Mouse (Mus musculus) megakaryocyte, embryonic 14.5 days (primary cell): ENCODE measurements around the gene Ifitm2. TPM values are rescaled to one million over a fixed set of nuclear protein-coding genes. Genes with fewer than 3 reads are reported as not detected.

Experiments used
- H3K27me3 ChIP-seq: replicated peaks from 2 replicates; pipeline ENCODE3; 2012; ENCODE audit warnings: inconsistent platforms
- H3K36me3 ChIP-seq: replicated peaks from 2 replicates; pipeline ENCODE3; 2012; ENCODE audit warnings: low read length, inconsistent platforms, mixed read lengths
- H3K4me1 ChIP-seq: 2 replicates; pipeline ENCODE4 v1.6.1; 2012; ENCODE audit warnings: inconsistent platforms
- H3K4me3 ChIP-seq: replicated peaks from 2 replicates; pipeline ENCODE3; 2012; ENCODE audit warnings: moderate library complexity, mild to moderate bottlenecking, inconsistent platforms
- H3K9me3 ChIP-seq: 2 replicates; pipeline ENCODE4 v1.6.1; 2012; ENCODE audit warnings: inconsistent platforms
- FLI1 ChIP-seq: IDR thresholded peaks from 2 replicates; pipeline ENCODE4 v1.6.1; 2012; ENCODE audit warnings: low read length, inconsistent platforms, mixed read lengths
- GATA1 ChIP-seq: IDR thresholded peaks from 3 replicates; pipeline ENCODE4 v1.6.1; 2012; ENCODE audit warnings: mixed read lengths, low read length, inconsistent platforms, borderline replicate concordance
- polyA plus RNA-seq: library from polyadenylated mRNA; stranded (reverse); fragments of >175 nt; gene quantifications from 2 replicates; pipeline ENCODE4 v1.2.3, GENCODE M21; 2012; ENCODE audit warnings: low replicate concordance; ENCODE audit not compliant: insufficient read depth

Gene Ifitm2
- polyA plus RNA-seq, 1 experiment: 722 TPM

GRCm38 (mm10) chr7:140954733-140955071 lies 1.1 kb downstream of the Ifitm2 start:
- Histone ChIP-seq H3K27me3 (no peaks in the 10 kb centered on the region), H3K4me1 (peaks cover 94% of the 10 kb centered on the region), H3K9me3 (no peaks in the 10 kb centered on the region), H3K36me3 (peaks cover 47% of the 10 kb centered on the region), H3K4me3 (peak overlapping the region; percentile 95)
- TF ChIP-seq GATA1: no peak
- TF ChIP-seq FLI1: no peak

DNA sequence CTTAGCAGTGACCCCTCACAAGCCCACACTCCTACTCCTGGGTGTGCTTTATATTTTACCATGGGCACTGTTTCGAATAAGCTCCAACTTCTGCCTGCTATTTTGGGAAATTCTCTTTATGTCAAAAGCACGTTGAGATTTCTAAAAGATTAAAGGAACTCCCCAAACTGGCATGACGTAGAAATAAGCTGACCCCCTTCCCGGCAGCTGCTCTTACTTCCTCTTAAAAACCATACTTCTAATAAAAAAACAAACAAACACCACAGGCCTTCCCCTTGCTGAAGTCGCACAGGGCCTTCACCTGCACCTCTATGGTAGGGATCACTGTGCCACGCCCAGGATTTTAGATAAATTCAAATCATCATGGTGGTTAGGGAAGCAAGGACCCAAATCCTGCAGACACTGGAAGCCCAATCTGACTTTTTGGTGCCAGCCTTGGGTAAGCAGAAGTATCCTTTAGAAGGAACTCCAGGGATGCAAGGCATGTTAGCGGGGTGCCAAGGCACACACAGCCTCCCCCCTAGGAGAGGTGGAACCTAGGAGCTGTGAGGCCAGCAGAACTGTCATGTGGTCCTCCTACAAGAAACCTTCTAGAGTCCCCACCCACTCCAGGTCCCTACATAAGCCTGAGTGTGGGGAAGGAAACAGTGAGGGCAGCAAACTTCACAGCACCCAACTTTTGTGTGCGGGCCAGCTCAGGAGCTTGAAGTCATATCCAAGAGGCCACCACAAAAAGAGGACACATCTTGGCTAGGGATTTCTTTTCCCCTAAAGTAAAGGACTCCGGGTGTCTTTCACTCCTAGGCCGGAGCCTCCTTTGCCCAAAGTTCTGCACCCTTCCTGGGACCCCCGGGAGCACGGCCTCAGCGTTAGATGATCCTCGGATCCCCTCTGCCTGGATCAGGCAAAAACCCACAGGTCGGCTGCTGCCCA lies 1.7 kb downstream of the Ifitm2 start:
- Histone ChIP-seq H3K27me3 (no peaks in the 10 kb centered on the region), H3K4me3 (peak overlapping the region; percentile 95), H3K9me3 (no peaks in the 10 kb centered on the region), H3K36me3 (peaks cover 54% of the 10 kb centered on the region), H3K4me1 (peaks cover 94% of the 10 kb centered on the region)
- TF ChIP-seq GATA1: no peak
- TF ChIP-seq FLI1: no peak

GRCm38 (mm10) chr7:140953133-140953532 lies 2.7 kb downstream of the Ifitm2 start:
- Histone ChIP-seq H3K27me3 (no peaks in the 10 kb centered on the region), H3K4me3 (peak overlapping the region; percentile 84), H3K36me3 (peaks cover 63% of the 10 kb centered on the region), H3K4me1 (peaks cover 97% of the 10 kb centered on the region), H3K9me3 (no peaks in the 10 kb centered on the region)
- TF ChIP-seq FLI1 (no peak), GATA1 (no peak)

DNA sequence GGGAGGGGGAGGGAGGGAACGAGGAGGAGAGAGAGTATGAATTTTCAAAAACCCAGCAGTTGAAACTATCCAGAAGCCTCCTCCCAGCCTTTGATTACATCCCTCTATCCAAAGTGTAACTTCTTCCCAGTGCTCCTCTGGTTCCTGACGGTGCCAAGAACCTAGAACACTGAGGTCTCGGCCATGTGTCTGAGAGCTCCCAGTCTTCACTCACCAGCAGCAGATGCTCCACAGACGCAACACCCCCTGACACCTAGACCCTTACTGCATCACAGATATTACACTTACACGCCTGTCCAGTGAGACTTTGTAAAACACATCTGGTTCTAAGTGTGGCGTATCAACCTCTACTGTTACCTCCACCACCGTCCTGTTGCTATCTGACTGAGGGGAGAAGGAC lies 3.3 kb downstream of the Ifitm2 start:
- Histone ChIP-seq H3K27me3 (no peaks in the 10 kb centered on the region), H3K36me3 (peaks cover 70% of the 10 kb centered on the region), H3K4me3 (peak overlapping the region; percentile 64), H3K4me1 (peaks cover 99% of the 10 kb centered on the region), H3K9me3 (no peaks in the 10 kb centered on the region)
- TF ChIP-seq FLI1 (no peak), GATA1 (no peak)

DNA sequence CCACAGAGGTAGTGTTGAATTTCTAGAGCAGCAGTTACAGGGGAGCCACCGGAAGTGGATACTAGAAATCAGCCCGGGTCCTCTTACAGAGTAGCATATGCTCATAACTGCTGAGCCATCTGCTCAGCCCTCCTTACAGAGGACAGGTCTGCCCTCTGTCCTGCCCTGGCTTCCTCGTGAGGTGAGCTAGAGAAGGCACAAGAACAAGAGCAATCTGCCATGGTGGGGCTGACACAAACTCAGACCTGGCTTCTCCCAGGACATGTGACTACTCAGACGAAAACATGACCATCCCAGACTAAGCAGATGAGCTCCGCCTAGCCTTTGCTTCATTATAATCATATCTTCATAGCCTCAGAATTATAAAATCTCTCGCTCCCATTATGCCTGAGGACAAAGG lies 4.0 kb downstream of the Ifitm2 start:
- TF ChIP-seq FLI1 (no peak), GATA1 (no peak)
- Histone ChIP-seq H3K4me1 (peaks cover 99% of the 10 kb centered on the region), H3K27me3 (no peaks in the 10 kb centered on the region), H3K9me3 (no peaks in the 10 kb centered on the region), H3K36me3 (peaks cover 77% of the 10 kb centered on the region), H3K4me3 (no peak overlapping the region)

GRCm38 (mm10) chr7:140951051-140951450 lies 4.7 kb downstream of the Ifitm2 start:
- TF ChIP-seq GATA1: no peak
- TF ChIP-seq FLI1: no peak
- H3K4me1 ChIP-seq: peaks cover 99% of the 10 kb centered on the region
- no peaks in the 10 kb centered on the region for H3K27me3 ChIP-seq
- peaks cover 84% of the 10 kb centered on the region for H3K36me3 ChIP-seq
- H3K9me3 ChIP-seq: no peaks in the 10 kb centered on the region
- H3K4me3 ChIP-seq: peak overlapping the region; percentile 19

DNA sequence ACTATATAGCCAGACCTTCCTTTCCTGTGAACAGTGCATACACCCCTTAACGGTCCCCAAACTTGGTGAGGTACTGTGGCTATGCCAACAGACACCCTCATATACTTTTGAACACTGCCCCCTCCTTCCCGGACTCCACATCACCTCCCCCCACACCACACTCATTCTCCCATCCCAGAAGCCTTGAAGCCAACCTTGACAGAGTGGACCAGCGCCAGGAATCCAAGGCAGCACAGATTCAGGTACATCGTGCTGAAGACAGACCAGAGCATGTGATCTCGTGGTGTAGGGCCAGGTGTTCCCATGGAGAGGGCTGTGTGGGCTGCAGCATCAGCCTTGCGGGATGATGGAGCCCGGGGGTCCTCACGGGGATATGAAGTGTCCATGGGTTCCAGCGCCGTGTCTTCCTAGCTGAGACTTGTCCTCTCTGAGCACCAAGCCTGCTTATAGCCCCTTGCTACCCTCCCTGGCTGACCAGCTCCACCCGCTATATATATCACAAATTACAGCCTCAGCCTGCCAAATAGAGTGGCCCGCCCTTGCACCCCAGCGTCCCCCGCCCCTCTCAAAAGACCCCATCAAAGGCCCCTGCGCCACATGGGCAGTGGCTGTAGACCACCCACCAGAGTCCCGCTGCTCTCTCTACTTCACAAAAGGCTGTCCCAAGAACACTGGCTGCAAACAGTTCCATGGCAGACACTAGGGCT lies 5.8 kb downstream of the Ifitm2 start, which contains the start of gene Ifitm5:
Gene Ifitm5, minus strand, starts transcription at position 468 of the 707 bp plus-strand sequence.
- no peaks in the 10 kb centered on the region for H3K9me3 ChIP-seq
- TF ChIP-seq GATA1 (no peak), FLI1 (no peak)
- peak within 1 kb of the TSS; percentile 19 for H3K4me3 ChIP-seq
- peaks cover 100% of the 10 kb centered on the region for H3K4me1 ChIP-seq
- H3K27me3 ChIP-seq: no peaks in the 10 kb centered on the region
- peaks cover 95% of the 10 kb centered on the region for H3K36me3 ChIP-seq

DNA sequence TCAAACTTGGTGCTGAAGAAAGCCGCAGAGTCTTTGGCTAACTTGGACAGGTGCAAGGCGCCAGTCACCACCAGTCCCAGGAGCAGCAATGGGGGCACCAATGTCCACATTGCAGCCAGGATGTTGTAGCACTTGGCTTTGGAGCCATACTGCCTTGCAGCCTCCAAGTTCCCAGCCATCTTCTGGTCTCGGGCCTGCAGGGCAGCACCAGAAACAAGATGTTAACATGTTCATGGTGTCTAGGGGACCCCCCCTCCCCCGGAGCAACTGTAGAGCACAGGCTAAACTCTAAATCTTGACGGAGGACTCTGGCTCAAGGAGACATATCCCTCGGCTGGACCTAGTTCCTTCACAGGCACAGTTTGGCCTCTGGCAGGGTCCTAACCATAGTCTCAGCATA lies 6.5 kb downstream of the Ifitm2 start:
- no peak overlapping the region for H3K4me3 ChIP-seq
- H3K9me3 ChIP-seq: no peaks in the 10 kb centered on the region
- H3K27me3 ChIP-seq: no peaks in the 10 kb centered on the region
- TF ChIP-seq GATA1 (no peak), FLI1 (no peak)
- peaks cover 100% of the 10 kb centered on the region for H3K36me3 ChIP-seq
- H3K4me1 ChIP-seq: peaks cover 100% of the 10 kb centered on the region

DNA sequence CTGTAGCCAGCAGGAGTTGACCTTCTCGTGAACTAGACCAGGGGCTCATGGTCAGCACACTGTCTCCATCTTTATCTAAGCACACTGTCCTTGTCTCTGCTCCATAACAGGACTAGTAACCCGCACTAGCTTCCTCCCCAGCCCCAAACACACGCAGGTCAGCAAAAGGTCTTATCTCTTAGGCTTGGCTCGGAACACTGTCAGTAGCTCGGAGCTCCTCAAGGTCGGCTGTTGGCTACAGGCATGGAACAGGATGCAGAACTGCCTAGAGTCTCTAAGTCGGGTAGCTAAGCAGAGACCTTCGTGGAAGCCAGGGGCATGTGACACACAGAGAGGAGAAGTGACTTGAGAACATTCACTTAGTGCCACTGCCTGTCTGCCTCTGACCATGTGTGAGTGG lies 7.6 kb downstream of the Ifitm2 start:
- peaks cover 100% of the 10 kb centered on the region for H3K4me1 ChIP-seq

DNA sequence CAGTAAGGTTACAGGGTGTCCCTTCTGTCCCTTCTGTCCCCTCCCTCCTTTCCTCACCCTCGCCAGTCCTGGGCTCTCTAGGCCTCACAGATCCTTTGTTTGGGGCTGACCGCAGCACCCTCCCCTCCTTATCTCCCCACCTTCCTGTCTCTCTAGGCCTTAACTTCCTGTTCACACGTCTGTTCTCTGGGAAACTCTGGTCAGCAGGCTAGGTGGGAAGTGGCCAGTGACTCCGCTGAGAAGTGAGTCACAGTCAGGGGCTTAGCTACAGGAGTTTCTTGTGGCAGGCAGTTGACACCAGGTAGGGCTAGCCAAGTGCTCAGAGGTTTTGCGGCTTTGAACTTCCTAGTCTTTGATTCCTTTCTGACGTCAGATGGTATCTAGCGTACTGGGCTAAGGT lies 8.8 kb downstream of the Ifitm2 start:
- no peaks in the 10 kb centered on the region for H3K27me3 ChIP-seq
- TF ChIP-seq GATA1 (peak; percentile 93), FLI1 (0 out of 2 replicates have a peak, but pooled peaks have one; percentile 15)
- H3K36me3 ChIP-seq: peaks cover 93% of the 10 kb centered on the region
- H3K4me3 ChIP-seq: peak overlapping the region; percentile 84
- peaks cover 100% of the 10 kb centered on the region for H3K4me1 ChIP-seq
- H3K9me3 ChIP-seq: no peaks in the 10 kb centered on the region

More for the DNA sequence above, 7.6 kb downstream of the Ifitm2 start:
- H3K4me3 ChIP-seq: peak overlapping the region; percentile 48
- TF ChIP-seq GATA1 (no peak), FLI1 (no peak)
- H3K9me3 ChIP-seq: no peaks in the 10 kb centered on the region
- no peaks in the 10 kb centered on the region for H3K27me3 ChIP-seq
- H3K36me3 ChIP-seq: peaks cover 100% of the 10 kb centered on the region
